Mouse (Mus musculus) spleen, adult 2 months (tissue): ENCODE results near the gene Rpl13a. TPM values are rescaled to one million over a fixed set of nuclear protein-coding genes. Genes with fewer than 3 reads are reported as not detected.

ENCODE experiments used
- DNase-seq, 2 experiments: peaks; one replicate each; pipeline versions ENCODE4 v3.0.0 to v3.0.0-alpha.2; 2012 to 2021; ENCODE audit warnings: low spot score in 2 of 2, low read depth in 1 of 2
- H3K27ac ChIP-seq: fragments of 200-500 bp; 2 replicates; pipeline ENCODE4 v1.5.1; 2012; ENCODE audit warnings: low read length, inconsistent platforms; ENCODE audit not compliant: insufficient read depth
- H3K27me3 ChIP-seq: fragments of 200-500 bp; 2 replicates; pipeline ENCODE4 v1.6.1; 2012; ENCODE audit warnings: mild to moderate bottlenecking, moderate library complexity, low read length, inconsistent platforms; ENCODE audit not compliant: control insufficient read depth, insufficient read depth
- H3K36me3 ChIP-seq: fragments of 200-500 bp; 2 replicates; pipeline ENCODE4 v1.6.1; 2012; ENCODE audit warnings: mild to moderate bottlenecking, low read length, inconsistent platforms; ENCODE audit not compliant: control insufficient read depth, insufficient read depth
- H3K4me1 ChIP-seq: fragments of 200-500 bp; 2 replicates; pipeline ENCODE4 v1.6.1; 2011; ENCODE audit warnings: inconsistent platforms; ENCODE audit not compliant: control insufficient read depth, insufficient read depth, insufficient read length
- H3K4me3 ChIP-seq: fragments of 200-500 bp; 2 replicates; pipeline ENCODE4 v1.5.1; 2011; ENCODE audit warnings: mild to moderate bottlenecking, inconsistent platforms; ENCODE audit not compliant: insufficient read depth, insufficient read length; ENCODE audit errors: extremely low read depth
- CTCF ChIP-seq: fragments of 200-500 bp; IDR thresholded peaks from 2 replicates; pipeline ENCODE4 v1.5.1; 2011; ENCODE audit warnings: mild to moderate bottlenecking, inconsistent platforms; ENCODE audit not compliant: insufficient read depth, insufficient read length, insufficient replicate concordance; ENCODE audit errors: extremely low read depth
- POLR2A ChIP-seq: fragments of 200-500 bp; IDR thresholded peaks from 2 replicates; pipeline ENCODE4 v1.6.1; 2011; ENCODE audit warnings: low read depth, low read length, inconsistent platforms
- WGBS: fragments of 180-500 bp; shearing (Covaris S2); methylation state at CpG from one replicate; pipeline ENCODE4 v1.1.7; 2018; 5-methylcytosine and 5-hydroxymethylcytosine counted together
- polyA plus RNA-seq: library from polyadenylated mRNA; depleted of rRNA; stranded (reverse); fragments of >200 nt; gene quantifications from 2 replicates; pipeline ENCODE4 v1.2.3, GENCODE M21; 2012

Gene Rpl13a
- polyA plus RNA-seq, 1 experiment: 1,860 TPM

GRCm38 (mm10) chr7:45144368-45145174 is 16.0 kb upstream of the Rpl13a start:
- TF ChIP-seq POLR2A (no peak), CTCF (no peak)
- no peaks in the 10 kb centered on the region; the same call in 1 of the 2 replicates for H3K4me1 ChIP-seq
- peaks cover 32% of the 10 kb centered on the region for H3K36me3 ChIP-seq
- 91% methylated on average over 13 of the region's 13 CpGs for WGBS
- no peak overlapping the region for H3K4me3 ChIP-seq
- H3K27me3 ChIP-seq: no peaks in the 10 kb centered on the region
- DNase-seq: no peak
- H3K27ac ChIP-seq: no peak overlapping the region

- DNase-seq: no peak
- Histone ChIP-seq H3K27ac (no peak overlapping the region; the same call in 1 of the 2 replicates), H3K27me3 (no peaks in the 10 kb centered on the region), H3K36me3 (peaks cover 22% of the 10 kb centered on the region), H3K4me1 (no peaks in the 10 kb centered on the region; the same call in 1 of the 2 replicates), H3K4me3 (no peak overlapping the region)
- WGBS: 75% methylated on average over 5 of the region's 5 CpGs
- TF ChIP-seq CTCF (no peak), POLR2A (no peak)
These were observed 13.4 kb upstream of the Rpl13a start for GRCm38 (mm10) chr7:45141914-45142313.

GRCm38 (mm10) chr7:45141319-45141718 is 12.8 kb upstream of the Rpl13a start:
- TF ChIP-seq CTCF (no peak), POLR2A (no peak)
- 51% methylated on average over 3 of the region's 3 CpGs for WGBS
- Histone ChIP-seq H3K36me3 (peaks cover 20% of the 10 kb centered on the region), H3K4me3 (no peak overlapping the region), H3K4me1 (no peaks in the 10 kb centered on the region; the same call in 1 of the 2 replicates), H3K27ac (peak overlapping the region; percentile 25; the same call in 1 of the 2 replicates), H3K27me3 (no peaks in the 10 kb centered on the region)
- DNase-seq: no peak

GRCm38 (mm10) chr7:45139904-45140723 is 11.6 kb upstream of the Rpl13a start:
- Histone ChIP-seq H3K4me3 (no peak overlapping the region), H3K36me3 (peaks cover 15% of the 10 kb centered on the region), H3K27me3 (no peaks in the 10 kb centered on the region), H3K27ac (no peak overlapping the region), H3K4me1 (peaks cover 5% of the 10 kb centered on the region; the same call in 1 of the 2 replicates)
- DNase-seq: no peak
- TF ChIP-seq CTCF (no peak), POLR2A (no peak)
- WGBS: 88% methylated on average over 8 of the region's 8 CpGs

- no peak overlapping the region for H3K4me3 ChIP-seq
- no peak for DNase-seq
- H3K27ac ChIP-seq: no peak overlapping the region
- TF ChIP-seq POLR2A: no peak
- no peak for TF ChIP-seq CTCF
- 88% methylated on average over 1 of the region's 1 CpGs for WGBS
- H3K36me3 ChIP-seq: peaks cover 6% of the 10 kb centered on the region
- peaks cover 5% of the 10 kb centered on the region; the same call in 1 of the 2 replicates for H3K4me1 ChIP-seq
- no peaks in the 10 kb centered on the region for H3K27me3 ChIP-seq
These were observed 9.8 kb upstream of the Rpl13a start for GRCm38 (mm10) chr7:45138403-45138802.

GRCm38 (mm10) chr7:45137171-45138006 is 8.8 kb upstream of the Rpl13a start:
- Histone ChIP-seq H3K4me1 (peaks cover 5% of the 10 kb centered on the region; the same call in 1 of the 2 replicates), H3K27me3 (no peaks in the 10 kb centered on the region), H3K36me3 (peaks cover 3% of the 10 kb centered on the region), H3K4me3 (no peak overlapping the region), H3K27ac (peak overlapping the region; percentile 15; the same call in 1 of the 2 replicates)
- DNase-seq: no peak
- WGBS: 38% methylated on average over 12 of the region's 12 CpGs
- no peak for TF ChIP-seq CTCF
